Mouse (Mus musculus) limb, embryonic 14.5 days (tissue): ENCODE data around the gene B3gnt2. TPM values are rescaled to one million over a fixed set of nuclear protein-coding genes. Genes with fewer than 3 reads are reported as not detected.

ENCODE experiments used
- ATAC-seq: fragments of 200-750 bp; cut with Nextera tagmentation; 2 replicates; pipeline ENCODE4 v1.8.0; 2017; ENCODE audit warnings: low read depth, moderate number of reproducible peaks, moderate TSS enrichment; ENCODE audit not compliant: low FRiP score
- DNase-seq: peaks from one replicate; pipeline ENCODE4 v3.0.0-alpha.2; 2015; ENCODE audit warnings: low spot score
- H3K27ac ChIP-seq: fragments of 300-500 bp; sonication (generic); replicated peaks from 2 replicates; pipeline ENCODE4 v1.5.1; 2014; ENCODE audit warnings: low read depth, mild to moderate bottlenecking, low read length, moderate library complexity, mixed read lengths
- H3K27me3 ChIP-seq: fragments of 300-500 bp; sonication (generic); 2 replicates; pipeline ENCODE4 v1.6.1; 2014; ENCODE audit warnings: low read length, mixed read lengths; ENCODE audit not compliant: control insufficient read depth, insufficient read depth
- H3K36me3 ChIP-seq: fragments of 300-500 bp; sonication (generic); 2 replicates; pipeline ENCODE4 v1.6.1; 2014; ENCODE audit warnings: mild to moderate bottlenecking, low read length, moderate library complexity, mixed read lengths; ENCODE audit not compliant: control insufficient read depth, insufficient read depth
- H3K4me1 ChIP-seq: fragments of 300-500 bp; sonication (generic); 2 replicates; pipeline ENCODE4 v1.6.1; 2014; ENCODE audit warnings: antibody characterized with exemption, low read length, mixed read lengths; ENCODE audit not compliant: control insufficient read depth, insufficient read depth
- H3K4me2 ChIP-seq: fragments of 300-500 bp; sonication (generic); replicated peaks from 2 replicates; pipeline ENCODE4 v1.6.1; 2014; ENCODE audit warnings: low read depth, mild to moderate bottlenecking, low read length, moderate library complexity; ENCODE audit not compliant: severe bottlenecking
- H3K4me3 ChIP-seq: fragments of 300-500 bp; sonication (generic); replicated peaks from 2 replicates; pipeline ENCODE4 v1.5.1; 2014; ENCODE audit warnings: low read length
- H3K9ac ChIP-seq: fragments of 300-500 bp; sonication (generic); 2 replicates; pipeline ENCODE4 v1.6.1; 2014; ENCODE audit warnings: mild to moderate bottlenecking, low read depth, low read length, moderate library complexity; ENCODE audit not compliant: severe bottlenecking
- H3K9me3 ChIP-seq: fragments of 300-500 bp; sonication (generic); 2 replicates; pipeline ENCODE4 v1.6.1; 2016; ENCODE audit warnings: low read length; ENCODE audit not compliant: control insufficient read depth
- POLR2A ChIP-seq: fragments of 200-500 bp; IDR thresholded peaks from 2 replicates; pipeline ENCODE4 v1.8.0; 2012; ENCODE audit warnings: inconsistent platforms, mild to moderate bottlenecking, moderate library complexity, borderline replicate concordance; ENCODE audit not compliant: insufficient read depth, insufficient read length; ENCODE audit errors: extremely low read depth
- WGBS: fragments of 180-500 bp; shearing (Covaris S2); extraction: QIAGEN DNeasy Blood & Tissue Kit; methylation state at CpG from one replicate; pipeline ENCODE4 v1.1.7; 2014; 5-methylcytosine and 5-hydroxymethylcytosine counted together
- polyA plus RNA-seq, 2 experiments: library from polyadenylated mRNA; depleted of rRNA in 1 of 2; stranded (reverse) in 1 of 2; unstranded in 1 of 2; fragments of >200 nt; fragmentation: Nextera tagmentation in 1 of 2; extraction: Ambion mirVana in 1 of 2; gene quantifications; 2 replicates each; pipeline versions ENCODE4 v1.2.1 to v1.2.3; 2012 to 2014

Gene B3gnt2
- polyA plus RNA-seq, 2 experiments: 6.2 to 9.7 TPM

DNA sequence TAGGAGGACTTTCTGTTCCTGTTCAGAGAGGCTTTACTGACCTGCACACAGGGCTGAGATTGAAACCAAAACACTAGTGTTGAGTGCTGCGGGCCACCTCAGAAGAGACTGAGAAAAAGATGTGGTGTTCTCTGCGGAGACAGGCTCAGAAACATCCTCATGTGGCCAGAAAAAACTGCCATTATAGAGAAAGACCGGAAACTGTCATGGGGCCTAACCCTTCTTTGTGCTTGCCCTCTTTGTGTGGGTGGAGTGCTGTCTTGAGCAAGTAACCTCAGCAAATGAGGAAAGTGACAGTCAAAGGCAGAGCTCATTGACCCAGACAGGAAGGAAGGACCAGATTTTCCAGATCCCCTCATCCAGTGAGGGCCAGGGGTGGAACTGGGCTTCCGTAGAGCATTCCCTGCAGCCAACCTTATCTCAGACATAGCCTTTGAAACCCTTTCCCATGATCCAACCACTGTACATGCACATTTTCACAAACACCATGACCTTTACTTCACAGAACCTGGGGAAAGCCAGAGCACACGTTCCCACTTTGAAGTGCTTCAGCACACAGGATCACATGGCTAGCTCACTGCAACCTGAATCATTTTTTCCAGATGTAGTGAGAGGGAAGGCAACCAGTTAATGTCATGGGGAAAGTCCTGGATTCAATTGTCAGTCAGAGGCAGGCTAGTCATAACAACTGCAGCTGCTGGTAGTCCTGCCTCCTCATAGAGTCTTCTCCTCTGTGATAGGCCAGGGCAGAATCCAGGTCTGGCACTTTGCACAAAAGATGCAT, 46.6 kb downstream of the B3gnt2 start:
- DNase-seq (no peak), ATAC-seq (no peak)
- H3K27me3 ChIP-seq: no peaks in the 10 kb centered on the region

DNA sequence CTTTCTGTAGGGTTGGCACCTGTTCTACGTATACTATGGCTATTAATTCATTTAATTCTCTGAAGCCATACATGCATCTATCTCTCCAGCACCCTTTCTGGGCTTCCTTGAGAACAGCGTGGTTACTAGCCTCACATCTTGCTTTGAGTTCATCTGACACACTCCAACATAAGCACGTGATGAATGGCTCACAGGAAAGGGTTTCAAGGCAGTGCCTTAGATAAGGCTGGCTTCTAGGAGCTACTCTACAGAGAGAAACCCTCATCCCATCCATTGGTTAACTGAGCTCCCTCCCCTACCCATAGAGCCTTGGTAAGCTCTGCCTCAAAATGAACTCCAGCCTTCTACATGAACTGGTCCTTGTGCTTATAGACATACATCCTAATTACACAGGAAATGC, 47.3 kb downstream of the B3gnt2 start:
- no peak overlapping the region for H3K4me3 ChIP-seq
- no peaks in the 10 kb centered on the region for H3K27me3 ChIP-seq
- H3K27ac ChIP-seq: no peak overlapping the region
- WGBS: 83% methylated on average over 3 of the region's 3 CpGs
- no peaks in the 10 kb centered on the region for H3K9me3 ChIP-seq
- no peak overlapping the region for H3K9ac ChIP-seq
- no peak for ATAC-seq
- no peak for DNase-seq
- no peaks in the 10 kb centered on the region for H3K36me3 ChIP-seq
- no peak for TF ChIP-seq POLR2A
- H3K4me1 ChIP-seq: no peaks in the 10 kb centered on the region
- no peak overlapping the region for H3K4me2 ChIP-seq

More for the DNA sequence above, 46.6 kb downstream of the B3gnt2 start:
- TF ChIP-seq POLR2A: no peak
- H3K9ac ChIP-seq: no peak overlapping the region
- H3K4me2 ChIP-seq: no peak overlapping the region
- no peak overlapping the region for H3K4me3 ChIP-seq
- H3K9me3 ChIP-seq: no peaks in the 10 kb centered on the region
- 64% methylated on average over 5 of the region's 5 CpGs for WGBS
- no peaks in the 10 kb centered on the region for H3K36me3 ChIP-seq
- H3K27ac ChIP-seq: no peak overlapping the region
- no peaks in the 10 kb centered on the region for H3K4me1 ChIP-seq

GRCm38 (mm10) chr11:22811413-22811812, 49.3 kb downstream of the B3gnt2 start:
- 84% methylated on average over 3 of the region's 3 CpGs for WGBS
- no peak overlapping the region for H3K9ac ChIP-seq
- DNase-seq (no peak), ATAC-seq (no peak)
- no peaks in the 10 kb centered on the region for H3K9me3 ChIP-seq
- H3K4me1 ChIP-seq: no peaks in the 10 kb centered on the region
- H3K4me2 ChIP-seq: no peak overlapping the region
- no peak overlapping the region for H3K27ac ChIP-seq
- no peak overlapping the region for H3K4me3 ChIP-seq
- TF ChIP-seq POLR2A: no peak
- H3K36me3 ChIP-seq: no peaks in the 10 kb centered on the region
- H3K27me3 ChIP-seq: no peaks in the 10 kb centered on the region

DNA sequence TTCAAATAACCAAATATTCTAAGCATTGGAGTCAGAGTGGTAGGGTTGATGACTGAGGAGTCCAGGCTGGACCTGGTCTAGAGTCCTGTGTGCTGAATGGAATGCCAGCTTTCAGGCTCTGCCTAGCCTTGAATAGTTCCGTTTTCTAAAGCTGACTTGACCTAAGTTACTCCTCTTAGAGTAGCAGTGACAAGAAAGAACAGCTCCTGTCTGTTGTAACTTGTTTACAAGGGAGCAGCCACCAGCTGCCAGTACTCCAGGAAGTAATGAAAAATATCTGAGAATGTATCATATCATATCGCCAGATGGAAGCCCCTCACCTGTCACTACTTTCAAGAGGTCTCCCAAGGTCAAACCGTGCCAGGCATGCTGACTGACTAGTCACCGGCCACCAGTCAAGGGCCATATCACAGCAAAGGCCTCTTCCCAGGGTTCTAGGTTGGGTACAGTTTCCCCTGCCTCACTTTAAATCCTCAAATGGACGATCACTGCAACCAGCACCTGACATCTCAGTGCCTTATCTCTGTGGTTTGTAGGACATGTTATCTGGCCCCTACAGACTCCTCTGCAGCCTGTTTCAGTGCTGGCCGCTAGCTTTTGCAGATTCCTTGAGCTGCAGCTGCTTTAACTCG, 51.2 kb downstream of the B3gnt2 start:
- Histone ChIP-seq H3K4me1 (no peaks in the 10 kb centered on the region), H3K4me2 (no peak overlapping the region), H3K9ac (no peak overlapping the region), H3K27ac (no peak overlapping the region), H3K27me3 (no peaks in the 10 kb centered on the region), H3K36me3 (no peaks in the 10 kb centered on the region), H3K9me3 (no peaks in the 10 kb centered on the region), H3K4me3 (no peak overlapping the region)
- ATAC-seq: no peak
- TF ChIP-seq POLR2A: no peak
- WGBS: 80% methylated on average over 7 of the region's 7 CpGs
- no peak for DNase-seq

DNA sequence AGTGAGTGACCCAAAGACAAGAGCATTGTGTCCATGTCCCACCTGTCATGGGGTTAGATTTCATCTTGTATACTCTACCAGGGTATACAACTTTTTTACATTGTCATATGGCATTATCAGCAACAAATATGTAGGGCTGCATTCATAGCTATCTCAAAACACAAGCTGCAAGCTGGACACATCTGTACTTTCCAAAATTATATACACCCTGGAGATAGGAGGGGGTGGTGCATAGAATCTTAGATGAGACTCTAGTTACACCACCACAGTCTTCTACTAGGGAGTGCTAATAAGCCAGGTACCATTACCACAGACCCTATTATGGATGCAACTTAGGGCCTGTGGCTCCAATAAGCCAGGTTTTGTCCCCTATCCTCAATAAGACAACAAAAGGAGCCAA, 52.7 kb downstream of the B3gnt2 start:
- no peak for TF ChIP-seq POLR2A
- DNase-seq: no peak
- no peak for ATAC-seq

DNA sequence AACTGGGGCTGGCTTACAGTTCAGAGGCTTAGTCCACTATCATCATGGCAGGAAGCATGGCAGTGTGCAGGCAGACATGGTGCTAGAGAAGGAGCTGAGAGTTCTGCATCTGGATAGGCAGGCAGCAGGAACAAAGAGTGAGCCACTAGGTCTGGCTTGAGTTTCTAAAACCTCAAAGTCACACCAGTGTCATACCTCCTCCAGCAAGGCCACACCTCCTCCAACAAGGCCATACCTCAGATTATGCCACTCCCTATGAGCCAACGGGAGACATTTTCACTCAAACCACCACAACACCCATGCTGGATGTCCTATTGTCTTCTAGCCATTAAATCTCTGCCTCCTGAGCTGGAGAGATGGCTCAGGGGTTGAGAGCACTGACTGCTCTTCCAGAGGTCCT, 55.6 kb downstream of the B3gnt2 start:
- H3K27me3 ChIP-seq: no peaks in the 10 kb centered on the region
- H3K36me3 ChIP-seq: no peaks in the 10 kb centered on the region
- WGBS: 78% methylated on average over 1 of the region's 1 CpGs
- no peak overlapping the region for H3K9ac ChIP-seq
- H3K4me3 ChIP-seq: no peak overlapping the region
- ATAC-seq (no peak), DNase-seq (no peak)
- TF ChIP-seq POLR2A: no peak
- H3K9me3 ChIP-seq: no peaks in the 10 kb centered on the region
- H3K4me1 ChIP-seq: 0 out of 2 replicates have a peak, but pooled peaks cover 5% of the 10 kb centered on the region
- H3K27ac ChIP-seq: no peak overlapping the region
- no peak overlapping the region for H3K4me2 ChIP-seq

More for the DNA sequence above, 52.7 kb downstream of the B3gnt2 start:
- Histone ChIP-seq H3K4me2 (no peak overlapping the region), H3K27me3 (no peaks in the 10 kb centered on the region), H3K36me3 (no peaks in the 10 kb centered on the region), H3K4me1 (no peaks in the 10 kb centered on the region), H3K9me3 (no peaks in the 10 kb centered on the region), H3K27ac (no peak overlapping the region), H3K9ac (no peak overlapping the region), H3K4me3 (no peak overlapping the region)
